Mouse (Mus musculus) forebrain, embryonic 13.5 days (tissue): ENCODE data around the gene Ctnnal1. TPM values are rescaled to one million over a fixed set of nuclear protein-coding genes. Genes with fewer than 3 reads are reported as not detected.
"Not testable (repeated sequence)": the region's sequence is repeated elsewhere in the genome, so short reads cannot be mapped to it uniquely, and the experiment has no call there.

Experiments
- ATAC-seq: fragments of 200-750 bp; cut with Nextera tagmentation; 2 replicates; pipeline ENCODE4 v1.8.0; 2017
- H3K27ac ChIP-seq: fragments of 300-500 bp; sonication (generic); 2 replicates; pipeline ENCODE4 v1.5.1; 2015; ENCODE audit warnings: inconsistent platforms, mild to moderate bottlenecking, moderate library complexity
- H3K27me3 ChIP-seq: fragments of 300-500 bp; sonication (generic); 2 replicates; pipeline ENCODE4 v1.6.1; 2015; ENCODE audit warnings: mild to moderate bottlenecking, inconsistent platforms
- H3K36me3 ChIP-seq: fragments of 300-500 bp; sonication (generic); 2 replicates; pipeline ENCODE4 v1.6.1; 2015; ENCODE audit warnings: mild to moderate bottlenecking, inconsistent platforms; ENCODE audit not compliant: poor library complexity, severe bottlenecking
- H3K4me1 ChIP-seq: fragments of 300-500 bp; sonication (generic); 2 replicates; pipeline ENCODE4 v1.6.1; 2015; ENCODE audit warnings: inconsistent platforms
- H3K4me2 ChIP-seq: fragments of 300-500 bp; sonication (generic); 2 replicates; pipeline ENCODE4 v1.6.1; 2015; ENCODE audit warnings: inconsistent platforms, mild to moderate bottlenecking, moderate library complexity
- H3K4me3 ChIP-seq: fragments of 300-500 bp; sonication (generic); 2 replicates; pipeline ENCODE4 v1.5.1; 2015; ENCODE audit warnings: mild to moderate bottlenecking, inconsistent platforms
- H3K9ac ChIP-seq: fragments of 300-500 bp; sonication (generic); 2 replicates; pipeline ENCODE4 v1.6.1; 2015; ENCODE audit warnings: mild to moderate bottlenecking, inconsistent platforms
- H3K9me3 ChIP-seq: fragments of 300-500 bp; sonication (generic); replicated peaks from 2 replicates; pipeline ENCODE4 v1.6.1; 2016; ENCODE audit warnings: inconsistent platforms
- WGBS: fragments of 180-500 bp; shearing (Covaris S2); methylation state at CpG from one replicate; pipeline ENCODE4 v1.1.7; 2015; 5-methylcytosine and 5-hydroxymethylcytosine counted together
- polyA plus RNA-seq: library from polyadenylated mRNA; unstranded; fragments of >200 nt; fragmentation: Nextera tagmentation; extraction: Ambion mirVana; gene quantifications from 2 replicates; pipeline ENCODE4 v1.2.1, GENCODE M21; 2015

Gene Ctnnal1
- polyA plus RNA-seq, 1 experiment from 2014 or later, result 16.5 TPM

GRCm38 (mm10) chr4:56892501-56893115 is 27.6 kb upstream of the Ctnnal1 start:
- ATAC-seq, result no peak
- no peak overlapping the region for H3K4me3 ChIP-seq
- H3K9me3 ChIP-seq, result no peaks in the 10 kb centered on the region
- H3K4me1 ChIP-seq, result no peaks in the 10 kb centered on the region
- no peak overlapping the region for H3K27ac ChIP-seq
- H3K9ac ChIP-seq, result no peak overlapping the region
- no peaks in the 10 kb centered on the region for H3K27me3 ChIP-seq
- peaks cover 37% of the 10 kb centered on the region for H3K36me3 ChIP-seq
- no peak overlapping the region for H3K4me2 ChIP-seq
- WGBS, result 93% methylated on average over 6 of the region's 6 CpGs

- no peak overlapping the region for H3K4me3 ChIP-seq
- WGBS, result 71% methylated on average over 5 of the region's 5 CpGs
Measured at GRCm38 (mm10) chr4:56888483-56888882, 23.5 kb upstream of the Ctnnal1 start.

GRCm38 (mm10) chr4:56886286-56886979 is 21.4 kb upstream of the Ctnnal1 start:
- Histone ChIP-seq H3K9me3 (no peaks in the 10 kb centered on the region), H3K27me3 (no peaks in the 10 kb centered on the region), H3K4me1 (no peaks in the 10 kb centered on the region), H3K4me3 (no peak overlapping the region), H3K36me3 (peaks cover 53% of the 10 kb centered on the region), H3K9ac (no peak overlapping the region), H3K27ac (no peak overlapping the region), H3K4me2 (no peak overlapping the region)
- WGBS, result 94% methylated on average over 6 of the region's 6 CpGs
- no peak for ATAC-seq

More at GRCm38 (mm10) chr4:56888483-56888882, 23.5 kb upstream of the Ctnnal1 start:
- ATAC-seq, result no peak
- H3K27me3 ChIP-seq, result no peaks in the 10 kb centered on the region
- H3K27ac ChIP-seq, result no peak overlapping the region
- H3K4me1 ChIP-seq, result no peaks in the 10 kb centered on the region
- H3K9me3 ChIP-seq, result no peaks in the 10 kb centered on the region
- H3K4me2 ChIP-seq, result no peak overlapping the region
- H3K36me3 ChIP-seq, result peaks cover 48% of the 10 kb centered on the region
- no peak overlapping the region for H3K9ac ChIP-seq

GRCm38 (mm10) chr4:56880036-56880703 is 15.2 kb upstream of the Ctnnal1 start:
- no peaks in the 10 kb centered on the region for H3K27me3 ChIP-seq
- no peak overlapping the region for H3K9ac ChIP-seq
- H3K36me3 ChIP-seq, result peaks cover 40% of the 10 kb centered on the region
- no peak overlapping the region for H3K4me3 ChIP-seq
- no peaks in the 10 kb centered on the region for H3K4me1 ChIP-seq
- H3K4me2 ChIP-seq, result no peak overlapping the region
- ATAC-seq, result no peak
- 87% methylated on average over 11 of the region's 11 CpGs for WGBS
- H3K27ac ChIP-seq, result no peak overlapping the region
- no peaks in the 10 kb centered on the region for H3K9me3 ChIP-seq

GRCm38 (mm10) chr4:56878971-56879370 is 14.0 kb upstream of the Ctnnal1 start:
- ATAC-seq, result no peak
- Histone ChIP-seq H3K36me3 (peaks cover 35% of the 10 kb centered on the region), H3K4me2 (no peak overlapping the region), H3K27me3 (no peaks in the 10 kb centered on the region), H3K9me3 (no peaks in the 10 kb centered on the region), H3K27ac (no peak overlapping the region), H3K9ac (no peak overlapping the region), H3K4me1 (no peaks in the 10 kb centered on the region), H3K4me3 (no peak overlapping the region)
- 94% methylated on average over 7 of the region's 7 CpGs for WGBS

- not testable (repeated sequence) for H3K4me3 ChIP-seq, H3K4me1 ChIP-seq, H3K9me3 ChIP-seq, ATAC-seq, H3K4me2 ChIP-seq, H3K9ac ChIP-seq, H3K36me3 ChIP-seq, H3K27ac ChIP-seq, H3K27me3 ChIP-seq
- WGBS, result 98% methylated on average over 11 of the region's 11 CpGs
Measured at GRCm38 (mm10) chr4:56870541-56870940, 5.6 kb upstream of the Ctnnal1 start.

- no peak for ATAC-seq
- Histone ChIP-seq H3K4me3 (no peak overlapping the region), H3K4me1 (peaks cover 17% of the 10 kb centered on the region), H3K36me3 (no peaks in the 10 kb centered on the region), H3K27ac (no peak overlapping the region), H3K9ac (no peak overlapping the region), H3K27me3 (no peaks in the 10 kb centered on the region), H3K4me2 (no peak overlapping the region), H3K9me3 (no peaks in the 10 kb centered on the region)
- WGBS, result 81% methylated on average over 5 of the region's 5 CpGs
Measured at GRCm38 (mm10) chr4:56867761-56868160, 2.8 kb upstream of the Ctnnal1 start.

GRCm38 (mm10) chr4:56865971-56866370 is 983 bp upstream of the Ctnnal1 start:
- no peak overlapping the region for H3K9ac ChIP-seq
- H3K27me3 ChIP-seq, result no peaks in the 10 kb centered on the region
- peaks cover 18% of the 10 kb centered on the region for H3K4me1 ChIP-seq
- H3K27ac ChIP-seq, result no peak overlapping the region
- no peaks in the 10 kb centered on the region for H3K9me3 ChIP-seq
- H3K4me3 ChIP-seq, result no peak overlapping the region
- WGBS, result 21% methylated on average over 4 of the region's 4 CpGs
- no peaks in the 10 kb centered on the region for H3K36me3 ChIP-seq
- H3K4me2 ChIP-seq, result no peak overlapping the region
- ATAC-seq, result no peak

GRCm38 (mm10) chr4:56864417-56865001 is 479 bp downstream of the Ctnnal1 start:
- WGBS, result under 1% methylated on average over 37 of the region's 49 CpGs
- Histone ChIP-seq H3K4me2 (peak overlapping the region; percentile 84), H3K4me1 (peaks cover 18% of the 10 kb centered on the region), H3K9me3 (no peaks in the 10 kb centered on the region), H3K4me3 (peak overlapping the region; percentile 86), H3K27me3 (no peaks in the 10 kb centered on the region), H3K36me3 (no peaks in the 10 kb centered on the region), H3K27ac (peak overlapping the region; percentile 66), H3K9ac (peak overlapping the region; percentile 90)
- peak; percentile 73 for ATAC-seq

- Histone ChIP-seq H3K27me3 (no peaks in the 10 kb centered on the region), H3K36me3 (no peaks in the 10 kb centered on the region), H3K9me3 (no peaks in the 10 kb centered on the region), H3K27ac (no peak overlapping the region), H3K4me2 (peak overlapping the region; percentile 84), H3K9ac (peak overlapping the region; percentile 90), H3K4me1 (peaks cover 19% of the 10 kb centered on the region), H3K4me3 (peak overlapping the region; percentile 86)
- 38% methylated on average over 4 of the region's 4 CpGs for WGBS
- no peak for ATAC-seq
Measured at GRCm38 (mm10) chr4:56864016-56864415, 972 bp downstream of the Ctnnal1 start.

GRCm38 (mm10) chr4:56861551-56861950 is 3.4 kb downstream of the Ctnnal1 start:
- ATAC-seq, result no peak
- H3K9me3 ChIP-seq, result no peaks in the 10 kb centered on the region
- no peaks in the 10 kb centered on the region for H3K27me3 ChIP-seq
- no peaks in the 10 kb centered on the region for H3K36me3 ChIP-seq
- H3K4me2 ChIP-seq, result no peak overlapping the region
- no peak overlapping the region for H3K4me3 ChIP-seq
- whole genome bisulfite sequencing, result 98% methylated on average over 4 of the region's 4 CpGs
- H3K27ac ChIP-seq, result no peak overlapping the region
- peaks cover 25% of the 10 kb centered on the region for H3K4me1 ChIP-seq
- no peak overlapping the region for H3K9ac ChIP-seq

GRCm38 (mm10) chr4:56858733-56859132 is 6.3 kb downstream of the Ctnnal1 start:
- Histone ChIP-seq H3K36me3 (no peaks in the 10 kb centered on the region), H3K27ac (no peak overlapping the region), H3K27me3 (no peaks in the 10 kb centered on the region), H3K4me1 (peaks cover 18% of the 10 kb centered on the region), H3K9me3 (no peaks in the 10 kb centered on the region), H3K9ac (no peak overlapping the region), H3K4me3 (no peak overlapping the region), H3K4me2 (no peak overlapping the region)
- no peak for ATAC-seq
- 82% methylated on average over 9 of the region's 9 CpGs for WGBS
